7 mouse cellular contexts compared by ENCODE assay signal in genomic region chr15:99474576-99474926, GRCm38 (mm10). TPM values are rescaled to one million over a fixed set of nuclear protein-coding genes. Genes with fewer than 3 reads are reported as not detected.
DNase-seq lines count a peak whose midpoint lies in the region; ATAC-seq and TF ChIP-seq lines count a peak whose summit lies in the region.

Bcdin3d (minus strand) TSS chr15:99474730.

- peak within 1 kb of the TSS; percentile 70 for H3K4me2 ChIP-seq in limb, embryonic 12.5 days
- peak within 1 kb of the TSS; percentile 77 for H3K4me2 ChIP-seq in midbrain, embryonic 14.5 days (ENCODE audit: low read length)

- ATAC-seq in limb, embryonic 12.5 days (ENCODE audit: insufficient number of reproducible peaks, insufficient read depth, low FRiP score, low TSS enrichment, low read depth), result peak; percentile 81
- peak; percentile 83 for ATAC-seq in midbrain, embryonic 14.5 days (ENCODE audit: low FRiP score, low TSS enrichment)

- peak within 1 kb of the TSS; percentile 86 for H3K4me3 ChIP-seq in embryonic facial prominence, embryonic 10.5 days
- H3K4me3 ChIP-seq in limb, embryonic 12.5 days (replicated peaks), result peak within 1 kb of the TSS; percentile 75
- H3K4me3 ChIP-seq in midbrain, embryonic 14.5 days (replicated peaks; ENCODE audit: low read depth, low read length), result peak within 1 kb of the TSS; percentile 80
- peak within 1 kb of the TSS; percentile 72 for H3K4me3 ChIP-seq in spleen, adult 2 months (ENCODE audit: extremely low read depth, insufficient read depth, insufficient read length)

- H3K9me3 ChIP-seq in embryonic facial prominence, embryonic 10.5 days, result 0 out of 2 replicates have a peak, but pooled peaks cover 7% of the 10 kb centered on the region
- H3K9me3 ChIP-seq in limb, embryonic 12.5 days, result 0 out of 2 replicates have a peak, but pooled peaks cover 5% of the 10 kb centered on the region
- H3K9me3 ChIP-seq in midbrain, embryonic 14.5 days (ENCODE audit: control insufficient read depth, low read length), result no peaks in the 10 kb centered on the region

- H3K27ac ChIP-seq in embryonic facial prominence, embryonic 10.5 days (replicated peaks), result peak within 1 kb of the TSS; percentile 96
- peak within 1 kb of the TSS; percentile 93 for H3K27ac ChIP-seq in limb, embryonic 12.5 days
- peak within 1 kb of the TSS; percentile 78 for H3K27ac ChIP-seq in midbrain, embryonic 14.5 days (replicated peaks; ENCODE audit: low read depth, low read length)
- H3K27ac ChIP-seq in spleen, adult 2 months (ENCODE audit: insufficient read depth, low read length), result peak within 1 kb of the TSS; percentile 73

- WGBS in embryonic facial prominence, embryonic 10.5 days, result under 1% methylated on average over 26 of the region's 26 CpGs
- WGBS in limb, embryonic 12.5 days, result under 1% methylated on average over 26 of the region's 26 CpGs
- WGBS in midbrain, embryonic 14.5 days, result under 1% methylated on average over 26 of the region's 26 CpGs
- 1% methylated on average over 26 of the region's 26 CpGs for WGBS in spleen, adult 2 months

- no peak for TF ChIP-seq CTCF in spleen, adult 2 months (IDR thresholded peaks at IDR 0.05; ENCODE audit: extremely low read depth, insufficient read depth, insufficient read length, insufficient replicate concordance)

- peak within 1 kb of the TSS; percentile 85 for H3K9ac ChIP-seq in limb, embryonic 12.5 days (replicated peaks)
- peak within 1 kb of the TSS; percentile 82 for H3K9ac ChIP-seq in midbrain, embryonic 14.5 days (replicated peaks; ENCODE audit: low read length)

- H3K4me1 ChIP-seq in embryonic facial prominence, embryonic 10.5 days, result peaks cover 17% of the 10 kb centered on the region
- H3K4me1 ChIP-seq in limb, embryonic 12.5 days (replicated peaks), result peaks cover 13% of the 10 kb centered on the region
- H3K4me1 ChIP-seq in midbrain, embryonic 14.5 days (ENCODE audit: control insufficient read depth, insufficient read depth, low read length), result peaks cover 13% of the 10 kb centered on the region; the same call in 1 of the 2 replicates
- H3K4me1 ChIP-seq in spleen, adult 2 months (ENCODE audit: control insufficient read depth, insufficient read depth, insufficient read length), result peaks cover 3% of the 10 kb centered on the region; the same call in 1 of the 2 replicates

- DNase-seq in adrenal gland, postnatal 10 days, result peak; percentile 93
- DNase-seq in embryonic facial prominence, embryonic 10.5 days (ENCODE audit: low spot score), result peak; percentile 95
- peak; percentile 91 to 92 for DNase-seq in heart, adult 18-20 months
- peak; percentile 88 for DNase-seq in kidney, adult 18-20 months
- DNase-seq in midbrain, embryonic 14.5 days, result peak; percentile 96
- peak; percentile 63 to 87 for DNase-seq in spleen, adult 2 months (ENCODE audit: low read depth in 1 of 2, low spot score in 2 of 2)

- H3K27me3 ChIP-seq in embryonic facial prominence, embryonic 10.5 days (replicated peaks; ENCODE audit: low read depth, poor library complexity, severe bottlenecking), result no peaks in the 10 kb centered on the region
- H3K27me3 ChIP-seq in limb, embryonic 12.5 days, result no peaks in the 10 kb centered on the region
- H3K27me3 ChIP-seq in midbrain, embryonic 14.5 days (ENCODE audit: control insufficient read depth, insufficient read depth, low read length), result no peaks in the 10 kb centered on the region
- no peaks in the 10 kb centered on the region for H3K27me3 ChIP-seq in spleen, adult 2 months (ENCODE audit: control insufficient read depth, insufficient read depth, low read length)

- H3K36me3 ChIP-seq in embryonic facial prominence, embryonic 10.5 days (replicated peaks), result peaks cover 23% of the 10 kb centered on the region
- H3K36me3 ChIP-seq in limb, embryonic 12.5 days, result peaks cover 20% of the 10 kb centered on the region
- H3K36me3 ChIP-seq in midbrain, embryonic 14.5 days (ENCODE audit: control insufficient read depth, insufficient read depth, low read length), result no peaks in the 10 kb centered on the region
- no peaks in the 10 kb centered on the region for H3K36me3 ChIP-seq in spleen, adult 2 months (ENCODE audit: control insufficient read depth, insufficient read depth, low read length)

- TF ChIP-seq POLR2A in spleen, adult 2 months (IDR thresholded peaks at IDR 0.05; ENCODE audit: low read depth, low read length), result peak; percentile 29; the same call in 1 of the 2 replicates

RNA-seq across cellular contexts. Expression of gene Bcdin3d, which starts in this region (rescaled TPM):
- total RNA-seq in adrenal gland, postnatal 10 days (2021), result 1 to 10 TPM; 6.0 to 6.5 TPM
- polyA plus RNA-seq in embryonic facial prominence, embryonic 10.5 days (2016; fragmentation: Nextera tagmentation; extraction: Ambion mirVana), result 16.0 and 16.7 TPM in 2 replicates
- 1 to 10 TPM; 3.7 to 3.9 TPM for total RNA-seq in heart, adult 18-20 months (2021)
- polyA plus RNA-seq in limb, embryonic 12.5 days (2016; fragmentation: Nextera tagmentation; extraction: Ambion mirVana), result 18.6 and 20.2 TPM in 2 replicates
- polyA plus RNA-seq in midbrain, embryonic 14.5 days (2014; fragmentation: Nextera tagmentation; extraction: Ambion mirVana), result 23.0 and 24.6 TPM in 2 replicates
- 5.1 and 7.4 TPM in 2 replicates for polyA plus RNA-seq in spleen, adult 2 months (2012; rRNA removed)

Comparison
In these comparisons a context has a peak if more than half of its experiments do, and no peak if none do; other contexts are left out.
1. Peak in every context shown above with its lines: DNase-seq, ATAC-seq, H3K4me3 ChIP-seq and H3K27ac ChIP-seq.